Mouse (Mus musculus) monocyte, adult 2 months (primary cell): ENCODE data around the gene Ltbr.

Source experiments
- DNase-seq, 2 experiments: peaks; one replicate each; pipeline ENCODE4 v3.0.0; 2022; ENCODE audit warnings: low spot score in 2 of 2, low read depth in 1 of 2

Gene Ltbr

DNA sequence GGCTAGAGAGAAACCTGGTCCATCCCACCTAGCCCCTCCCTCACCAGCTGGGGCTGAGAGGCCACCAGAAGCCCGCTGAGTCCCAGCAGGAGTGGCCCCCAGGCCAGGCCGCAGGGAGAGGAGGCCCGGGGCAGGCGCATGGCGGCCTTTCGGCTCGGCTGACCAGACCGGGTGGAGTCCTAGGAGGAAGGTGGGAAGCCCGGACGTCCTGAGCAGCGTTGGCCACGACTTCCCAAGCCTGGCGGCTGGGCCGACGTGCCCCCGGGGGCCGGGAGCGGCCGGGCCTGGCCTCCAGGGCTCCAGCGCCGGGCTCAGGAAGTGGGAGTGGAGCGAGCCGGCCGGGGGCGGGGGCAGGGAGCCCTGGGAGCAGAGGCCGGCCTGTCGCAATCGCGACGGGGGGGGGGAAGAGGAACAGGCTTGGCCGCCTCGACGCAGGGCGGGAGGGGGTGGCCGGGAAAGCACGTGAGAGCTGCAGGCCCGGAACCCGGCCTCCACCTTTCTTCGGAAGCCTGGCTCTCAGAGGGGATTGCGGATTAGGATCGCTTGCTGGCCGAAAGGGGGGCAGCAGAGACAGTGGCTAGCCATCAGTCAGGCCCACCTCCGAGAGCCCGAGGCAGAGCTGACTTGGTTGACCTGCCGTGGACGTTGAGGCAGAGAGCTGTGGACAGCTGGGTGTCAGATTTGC lies at the start of gene Ltbr:
Gene Ltbr, minus strand, starts transcription at position 340 of the 685 bp plus-strand sequence.
- DNase-seq = peak; percentile 52 to 71

DNA sequence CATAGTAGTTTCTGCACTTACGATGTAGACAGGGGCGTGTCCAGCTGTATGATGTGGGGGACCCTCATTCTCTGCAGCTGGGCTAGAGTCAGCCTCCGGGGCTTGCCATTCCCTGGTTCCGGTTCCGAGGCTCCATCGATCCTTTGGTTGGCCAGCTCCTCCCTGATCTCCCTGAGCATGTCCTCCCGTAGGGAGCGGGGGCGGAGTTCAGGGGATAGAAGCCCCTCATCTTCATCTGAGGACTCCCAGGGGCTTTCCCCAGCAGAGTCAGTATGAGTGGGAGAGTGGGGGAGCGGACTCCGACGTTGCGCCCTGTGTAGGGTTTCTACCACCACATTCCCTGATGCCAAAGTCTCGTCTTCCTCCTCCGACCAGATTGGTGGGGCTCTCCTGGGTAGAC lies 49.3 kb upstream of the Ltbr start:
- no peak for DNase-seq

DNA sequence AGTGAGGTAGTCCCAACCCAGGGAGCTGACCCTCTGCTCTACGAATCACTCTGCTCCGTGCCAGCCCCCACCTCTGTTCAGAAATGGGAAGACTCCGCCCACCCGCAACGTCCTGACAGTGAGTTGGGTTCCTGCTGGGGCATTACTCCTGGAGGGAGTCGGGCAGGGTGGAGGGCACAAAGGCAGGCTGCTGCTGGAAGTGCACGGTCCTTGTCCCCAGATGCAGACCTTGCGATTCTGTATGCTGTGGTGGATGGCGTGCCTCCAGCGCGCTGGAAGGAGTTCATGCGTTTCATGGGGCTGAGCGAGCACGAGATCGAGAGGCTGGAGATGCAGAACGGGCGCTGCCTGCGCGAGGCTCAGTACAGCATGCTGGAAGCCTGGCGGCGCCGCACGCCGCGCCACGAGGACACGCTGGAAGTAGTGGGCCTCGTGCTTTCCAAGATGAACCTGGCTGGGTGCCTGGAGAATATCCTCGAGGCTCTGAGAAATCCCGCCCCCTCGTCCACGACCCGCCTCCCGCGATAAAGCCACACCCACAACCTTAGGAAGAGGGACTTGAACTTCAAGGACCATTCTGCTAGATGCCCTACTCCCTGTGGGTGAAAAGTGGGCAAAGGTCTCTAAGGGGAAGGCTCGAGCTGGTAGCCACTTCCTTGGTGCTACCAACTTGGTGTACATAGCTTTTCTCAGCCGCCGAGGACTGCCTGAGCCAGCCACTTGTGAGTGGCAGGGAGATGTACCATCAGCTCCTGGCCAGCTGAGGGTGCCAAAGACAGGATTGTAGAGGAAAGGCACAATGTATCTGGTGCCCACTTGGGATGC lies 48.0 kb upstream of the Ltbr start:
- no peak for DNase-seq

DNA sequence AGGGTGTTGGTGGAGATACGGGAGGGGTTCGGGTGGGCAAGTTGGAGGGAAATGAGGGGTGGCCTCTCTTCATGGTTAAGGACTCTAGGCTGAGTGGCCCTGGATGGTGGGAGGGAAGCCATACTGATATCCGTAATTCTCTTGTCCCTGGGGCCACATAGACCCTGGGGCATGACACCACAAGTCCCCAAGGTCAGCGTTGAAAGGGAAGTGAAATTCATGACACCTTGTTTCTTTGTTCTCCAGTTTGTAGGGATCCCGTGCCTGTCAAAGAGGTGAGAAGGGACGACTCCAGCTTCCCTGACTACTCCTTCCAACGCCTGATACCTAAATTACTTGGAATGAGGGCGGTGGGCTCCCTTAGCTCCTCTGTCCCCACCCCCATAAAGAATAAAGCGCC lies 47.2 kb upstream of the Ltbr start:
- no peak for DNase-seq

DNA sequence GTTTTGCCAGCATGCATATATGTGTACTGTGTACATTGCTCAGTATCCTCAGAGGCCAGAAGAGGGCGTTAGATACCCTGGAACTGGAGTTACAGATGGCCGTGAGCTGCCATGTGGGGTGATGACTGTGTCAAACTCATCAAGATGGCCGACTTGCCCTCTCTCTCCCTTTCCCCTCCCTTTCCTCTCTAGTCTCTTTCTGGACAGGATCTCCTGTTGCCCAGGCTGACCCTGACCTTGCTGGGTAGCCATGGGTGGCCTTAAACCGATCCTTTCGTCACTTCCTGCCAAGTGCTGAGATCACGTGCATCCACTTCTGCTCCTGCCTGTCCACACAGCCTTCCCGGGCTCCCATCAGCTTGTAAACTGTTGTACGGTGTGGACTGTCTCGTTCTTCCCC lies 46.3 kb upstream of the Ltbr start:
- peak in 1 of 2 experiments; percentile 41 for DNase-seq

DNA sequence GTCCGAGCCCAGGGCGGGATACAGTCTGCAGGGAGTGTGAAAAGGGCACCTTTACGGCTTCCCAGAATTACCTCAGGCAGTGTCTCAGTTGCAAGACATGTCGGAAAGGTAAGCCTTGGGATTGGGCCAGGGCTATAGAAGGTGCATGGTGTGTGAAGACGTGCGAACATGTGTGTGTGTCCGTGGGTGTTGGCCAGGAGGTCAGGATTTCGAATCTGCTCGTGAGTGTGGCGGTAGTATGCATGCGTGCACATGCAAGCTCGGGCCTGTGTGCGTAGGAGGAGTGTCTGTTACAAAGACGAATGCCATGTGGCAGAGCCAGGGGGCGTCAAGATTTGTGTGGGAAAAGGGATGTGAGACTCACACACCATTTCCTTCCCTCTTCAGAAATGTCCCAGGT lies 43.6 kb upstream of the Ltbr start:
- no peak for DNase-seq

DNA sequence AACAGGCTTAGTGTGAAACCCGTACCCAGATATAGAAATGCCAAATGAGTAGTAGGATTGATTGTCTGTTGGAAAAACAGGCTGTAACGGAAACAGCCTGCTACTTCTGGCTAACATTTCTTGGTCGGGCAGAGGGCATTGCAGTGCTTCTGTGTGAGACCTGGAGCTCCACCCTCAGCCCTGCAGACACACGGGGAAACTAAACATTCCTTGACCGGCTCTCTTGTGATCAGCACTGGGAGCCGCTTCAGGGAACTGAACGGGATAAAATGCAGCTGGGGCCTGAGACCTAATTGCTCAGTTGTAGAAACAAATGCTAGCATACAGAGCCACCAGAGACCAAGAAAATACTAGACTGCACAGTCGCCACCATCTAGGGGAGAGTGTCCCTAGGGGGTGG lies 42.6 kb upstream of the Ltbr start:
- DNase-seq = no peak

DNA sequence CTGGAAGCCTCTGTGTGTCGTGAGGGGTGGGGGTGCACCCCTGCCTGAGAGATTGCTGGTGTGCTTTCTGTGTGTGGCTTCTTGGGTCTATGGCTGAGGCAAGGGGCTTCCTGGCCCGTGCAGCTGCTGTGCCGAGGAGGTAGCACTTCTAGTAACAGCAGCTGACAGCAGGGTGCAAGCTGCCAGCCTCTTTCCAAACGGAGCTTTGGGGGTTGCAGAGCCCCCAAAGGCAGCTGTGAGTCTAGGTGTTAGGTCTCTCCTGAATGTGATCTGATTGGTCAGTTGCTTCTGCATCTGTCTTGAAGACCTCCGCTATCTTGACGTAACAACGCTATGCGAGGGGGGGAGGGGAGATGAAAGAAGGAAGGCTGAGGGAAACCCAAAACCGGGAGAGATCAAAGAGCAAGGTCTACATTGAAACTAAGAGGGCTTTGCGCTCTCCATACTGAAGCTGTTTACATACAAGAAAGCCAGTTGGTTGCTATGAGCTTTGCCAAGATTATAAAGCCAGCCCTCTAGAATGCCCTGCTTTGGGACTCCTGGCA lies 41.6 kb upstream of the Ltbr start:
- DNase-seq = no peak

DNA sequence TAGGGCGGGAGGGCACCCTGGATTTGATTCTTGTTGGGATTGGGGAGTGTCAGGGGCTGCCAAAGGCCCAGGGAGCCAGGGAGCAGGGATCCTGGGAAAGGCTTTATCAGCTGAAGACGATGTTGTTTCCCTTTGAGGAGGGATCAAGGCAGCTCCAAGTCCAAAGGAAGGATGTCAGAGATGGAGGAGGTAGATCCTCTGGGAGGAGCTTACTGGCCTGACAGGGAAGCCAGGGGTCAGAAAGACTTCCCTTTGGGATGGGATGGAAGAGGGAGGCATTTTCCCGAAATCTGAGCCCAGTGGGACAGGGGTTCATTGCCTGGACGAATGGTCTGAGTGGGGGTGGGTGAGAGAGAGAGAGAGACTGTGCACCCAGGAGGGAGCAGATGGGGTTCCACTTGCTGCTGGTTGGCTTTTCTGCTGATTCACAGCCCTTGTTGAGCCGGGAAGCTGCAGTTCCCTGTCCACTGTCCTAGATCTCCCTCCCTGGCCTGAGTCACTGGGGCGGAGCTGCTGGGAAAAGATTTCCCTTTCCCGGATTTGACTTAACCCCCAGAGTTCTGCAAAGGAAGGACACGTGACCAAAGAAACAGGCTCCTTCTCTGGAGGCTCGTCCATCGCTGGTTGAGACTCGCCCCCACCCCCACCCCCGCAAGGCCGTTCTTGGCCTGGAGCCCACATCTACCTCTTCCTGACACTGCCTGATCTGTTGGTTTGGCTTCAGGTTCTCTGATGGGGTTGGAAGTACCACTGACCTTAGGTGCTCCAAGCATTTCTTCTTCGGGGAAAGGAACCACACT lies 40.9 kb upstream of the Ltbr start:
- DNase-seq = no peak

DNA sequence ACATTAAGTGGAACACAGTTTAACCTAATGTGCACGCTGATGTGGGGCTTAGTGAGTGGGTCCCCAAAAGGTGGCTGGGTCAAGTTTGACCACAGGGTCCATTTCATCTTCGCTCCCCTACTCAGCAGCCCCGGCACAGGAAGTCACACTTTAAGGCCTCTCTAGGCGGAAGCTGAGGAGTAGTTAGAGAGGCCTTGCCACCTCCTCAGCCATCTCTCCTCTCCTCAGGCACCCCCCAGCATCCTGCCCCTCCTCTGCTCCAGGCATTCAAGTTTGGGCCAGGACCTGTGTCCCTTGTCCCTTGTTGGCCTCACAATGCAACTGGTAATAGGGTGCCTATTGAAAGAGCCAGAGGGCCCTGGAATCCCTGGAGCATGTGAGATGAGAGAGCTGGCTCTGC lies 40.0 kb upstream of the Ltbr start:
- DNase-seq = no peak

DNA sequence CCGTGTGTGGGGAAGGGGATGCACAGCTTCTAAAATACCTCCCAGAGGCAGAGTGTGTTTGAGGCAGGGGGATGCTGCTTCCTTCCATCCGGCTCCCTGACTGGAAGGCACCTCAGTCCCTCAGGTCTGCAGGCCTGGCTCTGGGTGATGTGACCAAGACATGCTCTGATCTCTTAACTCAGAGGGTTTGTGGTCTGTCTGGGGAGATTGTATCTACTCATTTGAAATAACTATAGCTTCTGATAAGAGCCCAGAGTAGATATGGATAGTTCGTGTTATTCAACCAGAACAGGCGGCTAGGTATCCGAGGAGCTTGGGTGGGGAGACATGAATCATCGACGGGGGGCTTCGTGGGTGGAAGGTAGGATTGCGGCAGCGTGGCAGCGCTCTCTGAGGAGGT lies 39.5 kb upstream of the Ltbr start:
- DNase-seq = no peak

DNA sequence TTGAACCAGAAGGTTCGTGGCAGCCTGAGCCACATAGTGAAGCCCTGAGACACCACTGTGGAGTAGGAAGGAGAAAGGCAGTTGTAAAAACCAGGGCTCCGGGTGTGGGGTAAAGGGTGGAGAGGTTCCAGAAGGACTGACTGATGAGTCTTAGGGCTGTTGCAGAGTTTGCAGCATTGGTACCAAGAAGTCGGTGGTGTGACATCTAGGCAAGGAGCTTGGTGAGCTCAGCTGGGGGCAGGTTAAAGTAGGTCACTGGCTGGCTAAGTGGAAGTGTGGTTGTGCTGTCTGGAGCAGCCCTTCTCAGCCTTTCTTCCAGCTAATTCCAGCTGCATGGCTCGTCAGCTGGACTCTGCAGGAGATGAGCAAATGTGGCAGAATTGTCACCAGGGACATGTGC lies 39.1 kb upstream of the Ltbr start:
- DNase-seq = no peak

DNA sequence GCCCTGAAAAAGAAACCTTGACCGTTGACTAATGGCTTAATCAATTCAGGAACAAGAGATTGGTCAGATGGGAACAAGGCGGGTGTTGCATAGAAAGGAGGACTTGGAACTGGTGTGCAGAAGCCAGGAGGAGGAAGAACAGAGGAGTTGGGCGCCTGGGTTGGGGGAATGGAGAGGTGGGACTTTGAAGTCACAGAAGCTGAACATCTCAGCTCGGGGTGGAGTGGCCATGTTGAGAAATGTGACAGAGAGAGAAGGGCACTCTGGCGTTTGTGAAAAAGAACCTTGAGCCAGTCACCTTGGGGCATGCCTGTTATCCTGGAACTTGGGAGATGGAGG lies 38.3 kb upstream of the Ltbr start:
- no peak for DNase-seq

DNA sequence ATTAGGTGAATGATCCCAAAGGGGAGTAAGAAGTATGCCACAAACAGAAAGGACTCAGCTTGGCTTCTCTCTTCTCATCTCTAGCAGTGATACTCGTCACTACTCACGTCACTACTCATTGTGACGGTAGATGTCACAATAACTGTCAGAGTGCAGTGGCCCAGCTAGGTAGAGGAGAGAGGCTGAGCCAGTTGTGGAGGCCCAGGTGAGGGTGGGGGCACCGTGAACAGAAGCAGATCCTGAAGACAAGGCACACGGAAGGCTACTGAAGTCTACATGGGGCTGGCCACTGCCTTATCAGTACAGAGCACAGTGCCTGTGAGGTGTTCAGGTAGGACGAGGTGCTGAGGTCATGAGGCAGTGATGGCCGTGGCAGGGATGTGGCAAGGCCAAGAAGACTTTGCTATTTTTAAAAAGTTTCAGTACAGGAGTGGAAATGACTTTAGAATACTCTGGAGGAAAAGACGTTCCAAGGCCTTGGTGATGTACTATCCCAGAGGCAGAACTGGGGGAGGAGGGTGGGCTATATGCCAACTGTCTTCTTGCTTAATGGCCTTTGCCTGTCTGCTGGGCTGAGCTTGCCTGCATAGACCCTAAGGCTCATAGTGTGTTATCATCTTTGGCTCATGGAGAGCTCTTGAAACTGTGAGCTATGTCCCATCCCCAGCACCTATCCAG lies 37.8 kb upstream of the Ltbr start:
- DNase-seq = no peak

DNA sequence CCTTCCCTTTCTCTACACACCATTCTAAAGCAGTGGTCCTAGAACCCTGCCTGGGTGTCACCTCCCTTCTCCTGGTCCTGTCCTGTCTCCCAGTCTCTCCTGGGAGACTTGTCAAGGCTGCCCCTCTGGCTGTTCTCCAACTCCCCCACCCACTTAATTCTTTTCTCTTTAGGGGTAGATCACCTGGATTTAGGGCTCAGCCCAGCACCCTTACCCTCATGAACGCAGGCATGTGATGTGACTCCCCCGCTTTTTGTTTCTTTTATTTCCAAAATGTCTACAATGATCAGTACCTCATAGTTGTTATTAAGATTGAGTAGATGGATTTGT lies 37.3 kb upstream of the Ltbr start:
- DNase-seq = no peak

DNA sequence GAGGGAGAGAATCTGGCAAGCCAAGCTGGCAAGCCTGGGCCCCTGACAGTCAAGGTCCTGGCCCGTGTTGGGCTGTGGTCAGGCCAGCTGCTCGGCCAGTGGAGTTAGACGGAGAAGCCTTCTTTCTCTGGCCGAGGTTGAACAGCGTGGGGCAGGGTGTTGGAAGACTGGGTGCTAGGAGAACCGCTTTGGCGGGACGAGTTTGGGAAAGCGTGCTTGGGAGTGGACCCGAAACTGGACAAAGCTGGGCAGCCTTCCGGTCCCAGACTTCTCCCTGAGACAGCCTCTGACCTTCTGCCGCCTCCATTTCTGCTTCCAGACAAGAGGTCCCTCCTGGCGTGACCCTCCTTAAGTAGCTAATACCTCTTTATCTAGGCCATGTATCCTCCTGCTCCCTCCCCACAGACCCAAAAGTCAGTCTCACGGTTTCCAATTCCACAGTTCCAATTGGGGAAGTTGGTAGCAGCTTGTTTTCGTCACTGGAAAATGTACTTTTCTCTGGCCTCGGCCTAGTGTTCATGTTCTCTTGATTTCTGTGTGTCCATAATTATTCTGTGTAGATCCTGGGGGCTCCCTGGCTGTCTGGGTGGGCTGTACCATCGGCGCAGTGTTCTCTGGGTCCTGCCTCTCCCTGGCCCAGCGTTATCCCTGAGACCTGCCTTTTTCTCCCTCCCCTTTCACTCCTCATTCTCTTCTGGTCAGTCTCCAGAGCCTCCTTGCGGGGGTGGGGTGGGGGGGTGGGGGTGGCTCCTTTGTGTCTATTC lies 36.7 kb upstream of the Ltbr start:
- DNase-seq = peak in 1 of 2 experiments; percentile 47

DNA sequence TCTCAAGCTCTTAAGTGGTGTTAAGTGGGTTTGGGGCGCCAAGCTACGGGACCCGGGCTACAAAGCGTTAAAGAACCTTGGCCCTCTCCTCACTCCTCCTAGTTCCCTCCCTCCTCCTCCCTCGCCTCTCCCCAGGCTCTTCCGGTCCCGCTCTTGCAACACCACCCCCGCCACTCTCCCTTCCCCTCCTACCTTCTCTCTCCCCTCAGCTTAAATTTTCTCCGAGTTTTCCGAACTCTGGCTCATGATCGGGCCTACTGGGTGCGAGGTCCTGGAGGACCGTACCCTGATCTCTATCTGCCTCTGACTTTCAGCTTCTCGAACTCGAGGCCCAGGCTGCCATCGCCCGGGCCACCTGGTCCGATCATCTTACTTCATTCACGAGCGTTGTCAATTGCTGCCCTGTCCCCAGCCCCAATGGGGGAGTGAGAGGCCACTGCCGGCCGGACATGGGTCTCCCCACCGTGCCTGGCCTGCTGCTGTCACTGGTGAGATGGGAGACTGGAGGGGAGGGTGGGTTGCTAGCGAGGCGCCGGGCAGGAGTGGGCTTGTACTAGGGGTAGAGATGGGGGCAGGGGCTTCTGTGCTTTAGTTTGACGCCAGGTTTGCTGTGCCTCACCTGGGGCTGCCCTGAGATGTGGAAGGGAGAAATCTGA lies 36.0 kb upstream of the Ltbr start:
- peak in 1 of 2 experiments; percentile 63 for DNase-seq

DNA sequence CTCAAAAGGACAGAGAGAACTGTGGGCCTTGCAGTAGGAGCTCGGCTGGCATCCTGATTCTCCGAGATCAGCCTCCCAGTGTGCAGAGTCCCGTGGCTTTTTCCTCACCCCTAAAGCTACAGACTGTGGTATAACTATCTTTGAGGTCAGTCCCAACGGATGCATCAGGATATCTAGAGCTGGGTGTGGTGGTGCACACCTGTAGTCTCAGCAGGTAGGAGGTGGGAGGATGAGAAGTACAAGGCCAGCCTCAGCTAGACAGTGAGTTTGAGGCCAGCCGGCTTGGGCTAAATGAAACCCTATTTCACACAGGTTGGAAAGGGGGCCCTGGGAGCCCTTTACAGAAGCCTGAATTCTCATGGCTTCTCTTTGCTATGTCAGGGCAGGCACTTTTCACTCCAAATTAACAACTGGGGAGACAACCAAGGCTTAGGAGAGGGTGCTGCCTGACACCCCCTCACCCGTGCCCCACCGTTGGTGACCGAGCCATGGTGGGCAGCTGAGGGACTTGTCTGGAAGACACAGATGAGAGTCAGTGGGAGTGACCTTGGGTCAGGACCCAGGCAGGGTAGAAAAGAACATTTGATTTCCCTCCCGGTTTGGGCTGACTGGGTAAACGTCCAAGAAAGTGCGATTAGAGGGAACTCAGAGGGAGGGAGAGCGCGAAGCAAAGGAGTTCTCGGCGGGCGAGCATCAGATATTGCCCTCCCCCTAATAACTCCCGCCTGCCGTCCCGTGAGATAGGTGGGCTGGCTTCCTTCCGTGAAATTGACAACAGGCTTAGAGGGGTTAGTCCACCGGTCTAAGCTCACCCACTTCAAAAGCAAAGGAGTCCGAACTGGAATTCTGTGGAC lies 35.3 kb upstream of the Ltbr start, which contains the start of gene Tnfrsf1a:
Gene Tnfrsf1a, plus strand, starts transcription at position 642 of the 854 bp plus-strand sequence.
- no peak for DNase-seq

DNA sequence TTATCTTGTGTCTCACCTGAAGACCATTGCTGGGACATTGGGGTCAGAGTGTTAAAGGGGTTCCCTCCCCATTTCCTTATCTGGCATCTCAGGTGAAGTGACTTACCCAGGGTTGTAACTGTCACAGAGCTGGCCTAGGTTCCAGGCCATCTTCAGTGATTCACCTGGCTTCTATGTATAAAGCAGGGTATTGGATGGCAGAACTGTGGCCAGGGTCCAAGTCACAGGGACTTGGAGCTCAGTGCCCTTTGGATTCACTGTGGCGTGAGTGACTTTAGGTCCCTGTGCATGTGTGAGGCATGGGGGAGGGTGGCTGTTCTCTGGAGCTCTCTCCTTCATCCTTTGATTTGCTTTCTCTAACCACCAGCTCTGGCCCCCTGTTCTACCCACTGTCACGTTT lies 32.3 kb upstream of the Ltbr start:
- no peak for DNase-seq
